Mouse (Mus musculus) lung, adult 18-20 months (tissue): Measurements from ENCODE around the gene Prdm16.
A peak's percentile ranks its signal among the peaks of the same experiment; 100 is the strongest.

ENCODE experiments used
- DNase-seq, 2 experiments: peaks; one replicate each; pipeline ENCODE4 v3.0.0; 2022; ENCODE audit warnings: mixed read lengths in 2 of 2

Gene Prdm16

GRCm38 (mm10) chr4:154378876-154379275 lies 257.8 kb downstream of the Prdm16 start:
- no peak for DNase-seq

DNA sequence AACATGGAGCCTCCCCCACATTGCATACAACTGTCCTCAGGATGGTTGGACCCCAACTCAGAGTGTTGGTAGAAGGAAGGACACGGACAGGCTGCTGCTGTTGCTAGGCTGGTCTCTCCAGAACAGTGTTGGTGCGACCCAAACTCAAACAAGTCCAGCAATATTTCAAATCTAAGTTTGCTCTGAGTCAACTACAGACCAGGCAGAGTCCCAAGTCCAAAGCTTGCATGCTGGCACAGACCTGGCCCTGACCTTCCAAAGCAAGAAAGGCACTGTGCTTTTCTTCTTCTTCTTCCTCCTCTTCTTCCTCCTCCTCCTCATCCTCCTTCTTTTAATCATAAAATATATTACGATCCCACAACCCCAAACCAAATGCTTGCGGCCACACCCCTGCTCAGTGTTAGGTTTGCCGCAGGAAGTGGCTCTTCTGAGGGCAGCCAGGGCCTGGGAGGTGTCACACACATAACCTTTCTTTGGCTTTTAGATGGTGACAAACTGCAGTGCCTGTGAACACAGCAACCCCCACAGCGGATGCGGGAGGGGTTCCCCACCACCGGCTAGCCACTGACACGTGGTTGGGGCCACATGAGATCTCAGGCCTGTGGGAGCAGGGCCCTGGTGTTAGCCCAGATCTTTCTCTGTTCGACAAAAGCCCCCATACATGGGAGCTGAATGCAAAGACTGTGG lies 260.6 kb downstream of the Prdm16 start:
- DNase-seq, result no peak

- no peak for DNase-seq
Measured at GRCm38 (mm10) chr4:154371542-154372247, 265.0 kb downstream of the Prdm16 start.

DNA sequence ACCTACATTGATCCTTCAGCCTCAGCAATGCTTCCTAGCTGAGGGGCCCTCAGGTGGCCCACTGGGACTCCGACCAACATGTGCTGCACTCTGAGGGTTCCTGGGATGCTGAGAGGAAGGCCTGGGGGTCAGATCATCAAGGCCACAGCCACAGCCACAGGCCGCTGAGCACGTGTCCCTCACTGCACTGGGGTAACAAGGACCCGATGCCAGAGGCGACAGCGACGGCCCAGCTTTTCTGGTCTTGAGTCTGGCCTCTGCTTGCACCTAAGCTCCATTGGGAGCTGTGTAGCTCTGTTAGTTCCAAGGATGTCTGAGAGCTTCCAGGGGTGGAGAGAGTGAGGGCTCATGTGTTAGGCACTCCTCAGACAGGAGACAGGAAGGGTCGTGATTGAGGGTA lies 265.8 kb downstream of the Prdm16 start:
- no peak for DNase-seq

- no peak for DNase-seq
Measured at GRCm38 (mm10) chr4:154369089-154369488, 267.6 kb downstream of the Prdm16 start.

GRCm38 (mm10) chr4:154366836-154367235 lies 269.8 kb downstream of the Prdm16 start:
- DNase-seq, result no peak

DNA sequence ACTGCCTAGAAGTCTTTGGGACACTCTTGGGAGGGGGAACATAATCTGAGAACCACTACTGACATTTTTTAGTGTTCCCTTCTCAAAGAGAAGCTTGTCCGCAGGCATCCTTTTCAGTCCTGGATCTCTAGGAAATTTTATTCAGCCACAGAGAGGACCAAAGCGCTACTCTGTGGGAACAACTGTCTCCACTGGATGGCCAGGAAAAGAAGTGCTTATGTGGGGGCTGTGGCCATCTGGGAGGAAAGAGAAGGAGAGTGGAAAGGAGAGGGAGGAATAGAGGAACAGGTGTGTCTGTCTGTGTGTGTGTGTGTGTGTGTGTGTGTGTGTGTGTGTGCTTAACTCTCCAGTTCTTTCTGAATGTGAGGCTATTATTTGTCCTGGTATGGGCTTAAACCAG lies 271.9 kb downstream of the Prdm16 start:
- DNase-seq, result no peak

- no peak for DNase-seq
Measured at GRCm38 (mm10) chr4:154360850-154361249, 275.8 kb downstream of the Prdm16 start.

DNA sequence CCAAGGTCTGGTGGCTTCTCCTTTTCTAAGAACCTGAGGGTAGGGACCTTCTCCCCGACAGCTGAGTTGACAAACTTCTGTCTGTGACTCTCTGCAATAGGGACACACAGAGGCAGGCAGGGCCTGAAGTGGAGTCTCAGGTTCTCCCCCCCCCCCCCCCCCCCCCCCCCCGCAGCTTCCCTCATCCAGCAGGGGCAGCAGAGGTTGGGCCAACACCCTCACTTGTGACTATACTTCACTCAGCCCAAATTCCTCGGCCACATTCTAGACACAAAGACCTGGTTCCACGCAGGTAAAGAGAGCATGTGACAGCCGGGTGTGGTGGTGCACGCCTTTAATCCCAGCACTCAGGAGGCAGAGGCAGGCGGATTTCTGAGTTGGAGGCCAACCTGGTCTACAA lies 276.2 kb downstream of the Prdm16 start:
- DNase-seq, result no peak

DNA sequence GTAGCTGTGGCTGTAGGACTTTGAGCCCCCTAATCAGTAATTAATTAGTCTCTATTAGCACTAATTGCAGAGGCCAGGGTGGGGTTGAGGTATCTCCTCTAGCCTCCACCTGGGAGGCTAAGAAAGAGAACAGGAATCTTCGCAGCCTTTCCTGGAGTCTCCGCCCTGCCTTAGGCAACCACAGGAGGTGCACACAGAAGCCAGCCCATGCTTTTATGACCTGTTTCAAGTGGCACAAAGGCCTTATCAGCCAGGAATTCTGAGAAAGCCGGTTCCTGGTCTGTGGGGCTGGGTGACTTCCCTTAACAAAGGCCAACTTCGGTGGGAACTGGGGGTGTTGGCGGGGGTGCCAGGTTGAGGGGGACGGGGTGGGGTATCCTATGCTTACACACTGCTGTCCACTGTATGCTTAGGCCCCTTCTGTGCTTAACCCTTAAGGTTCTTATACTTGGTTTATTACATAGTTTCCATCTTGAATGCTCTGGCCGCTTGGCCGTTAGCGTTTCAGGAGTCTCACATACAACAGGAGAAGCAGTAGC lies 276.8 kb downstream of the Prdm16 start:
- peak; percentile 54 to 73 for DNase-seq

GRCm38 (mm10) chr4:154358816-154359215 lies 277.9 kb downstream of the Prdm16 start:
- peak in 1 of 2 experiments; percentile 49 for DNase-seq

GRCm38 (mm10) chr4:154358370-154358769 lies 278.3 kb downstream of the Prdm16 start:
- DNase-seq, result no peak

- DNase-seq, result no peak
Measured at GRCm38 (mm10) chr4:154355408-154355807, 281.3 kb downstream of the Prdm16 start.

GRCm38 (mm10) chr4:154352246-154352645 lies 284.4 kb downstream of the Prdm16 start:
- DNase-seq, result peak in 1 of 2 experiments; percentile 35

DNA sequence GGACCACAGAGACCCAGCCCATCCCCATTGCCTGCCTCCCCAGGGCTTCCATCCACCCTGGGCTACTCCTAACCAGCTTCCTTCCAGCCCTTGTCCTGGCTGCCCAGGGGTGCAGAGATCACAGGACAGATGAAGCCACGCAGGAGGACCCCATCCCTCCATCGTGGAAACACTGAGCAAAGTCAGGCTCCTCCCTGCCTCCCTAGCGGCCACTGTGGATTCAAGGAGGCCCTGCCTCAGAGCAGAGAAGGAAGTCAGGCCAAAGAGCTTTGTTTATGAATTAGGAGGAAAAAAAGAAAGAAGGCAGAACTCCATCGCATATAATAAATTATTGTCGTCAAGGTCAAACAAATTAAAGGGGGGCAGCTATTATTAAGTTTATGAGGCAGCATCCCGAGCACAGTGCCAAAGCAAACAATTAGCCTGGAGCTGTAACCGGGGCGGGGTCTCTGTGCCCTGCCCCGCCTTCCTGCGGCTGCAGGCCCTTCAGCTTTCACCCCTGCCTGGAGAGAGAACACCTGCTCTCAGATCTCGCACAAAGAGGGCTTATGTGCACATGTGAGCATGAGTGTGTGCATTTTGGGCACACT lies 288.4 kb downstream of the Prdm16 start:
- DNase-seq, result peak; percentile 53 to 62

GRCm38 (mm10) chr4:154346731-154347522 lies 289.7 kb downstream of the Prdm16 start:
- no peak for DNase-seq

DNA sequence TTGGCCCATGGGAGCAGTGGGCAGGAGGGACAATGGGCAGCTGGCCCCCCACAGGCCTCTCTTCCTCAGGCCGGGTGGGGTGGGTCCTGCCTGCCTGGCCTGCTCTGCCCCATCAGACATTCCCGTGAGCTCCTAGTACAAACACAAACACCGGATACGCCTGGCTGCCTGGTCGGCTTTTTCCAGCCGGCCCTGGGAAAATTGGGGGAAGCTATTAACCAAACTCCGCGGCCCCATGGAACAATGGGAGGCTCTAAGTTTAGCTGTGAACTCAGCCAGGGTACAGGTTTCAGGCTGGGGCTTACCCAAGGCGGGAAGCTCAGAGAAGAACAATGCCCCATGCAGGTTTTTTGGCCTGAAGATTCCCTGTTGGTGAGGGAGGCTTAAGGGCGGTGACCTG lies 300.0 kb downstream of the Prdm16 start:
- peak; percentile 76 to 80 for DNase-seq

DNA sequence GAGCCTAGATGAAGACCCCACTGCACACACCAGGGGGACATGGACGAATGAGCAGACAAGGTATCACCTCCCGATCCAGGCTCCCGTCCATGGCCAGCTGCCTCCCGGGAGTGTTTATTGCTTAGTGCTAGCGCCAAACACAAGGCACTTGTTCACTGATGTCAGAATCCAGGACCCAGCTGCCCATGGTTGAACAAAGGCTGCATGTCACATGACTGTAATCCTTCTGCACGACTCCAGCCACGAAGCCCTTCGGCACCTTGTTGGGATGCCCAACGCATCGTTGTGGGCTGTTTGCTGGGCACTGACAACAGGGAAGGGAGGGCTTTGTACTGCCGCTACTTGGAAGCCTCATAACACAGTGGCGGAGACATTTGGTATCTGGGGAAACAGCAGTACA lies 300.9 kb downstream of the Prdm16 start, which contains the start of gene B230104I21Rik:
B230104I21Rik (plus strand) TSS at position 367 of the 400 bp plus-strand sequence.
- no peak for DNase-seq

DNA sequence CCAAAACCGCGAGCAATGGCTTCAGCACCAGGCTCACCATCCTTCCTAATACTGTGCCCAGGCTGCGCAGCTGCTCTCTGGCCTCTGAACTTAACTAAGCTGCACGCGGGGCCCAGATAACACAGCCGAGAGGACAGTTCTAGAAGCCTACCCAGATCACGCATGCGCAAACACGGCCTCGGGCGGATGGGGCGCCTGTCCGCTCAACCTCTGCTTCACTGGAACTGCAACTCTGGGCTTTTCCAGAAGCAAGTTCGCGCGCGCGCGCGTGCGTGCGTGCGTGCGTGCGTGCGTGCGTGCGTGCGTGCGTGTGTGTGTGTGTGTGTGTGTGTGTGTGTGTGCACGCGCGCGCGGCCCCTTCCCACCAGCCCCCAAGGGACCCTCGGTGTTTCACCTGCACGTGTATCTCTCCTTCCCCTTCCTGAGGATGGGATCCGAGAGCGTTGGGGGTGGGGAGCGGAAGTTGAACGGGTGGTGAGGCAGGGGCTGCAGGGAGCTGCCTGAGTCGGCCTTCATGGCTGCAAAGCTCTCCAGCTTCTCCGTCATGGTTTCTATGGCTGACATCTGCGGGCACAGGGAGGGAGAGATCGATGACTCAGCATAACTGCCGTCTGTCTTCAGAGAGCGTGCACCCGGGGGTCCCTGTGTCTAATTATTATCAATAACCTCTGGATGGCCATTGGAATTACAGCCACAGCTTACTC lies 301.8 kb downstream of the Prdm16 start:
- peak; percentile 14 to 22 for DNase-seq

DNA sequence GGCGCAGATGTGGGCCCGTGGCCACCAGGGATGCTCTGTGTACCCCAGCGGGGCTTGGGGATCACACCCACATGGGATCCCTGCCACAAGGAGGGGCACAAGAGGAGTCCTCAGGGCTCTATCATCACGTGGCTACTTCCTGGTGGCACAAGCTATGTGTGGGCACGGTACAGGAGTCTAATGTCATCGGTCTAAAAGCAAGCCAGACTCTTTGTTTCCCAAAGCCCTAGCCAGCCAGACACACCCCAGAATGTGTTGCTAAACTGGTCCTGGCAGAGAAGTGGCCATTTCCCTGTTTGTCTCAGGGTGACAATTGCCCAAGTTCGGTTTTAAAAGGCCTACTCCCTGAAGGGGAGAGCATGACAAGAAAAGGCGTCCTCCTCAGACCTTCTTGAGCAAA lies 303.4 kb downstream of the Prdm16 start:
- DNase-seq, result peak; percentile 69 to 81

- DNase-seq, result no peak
Measured at GRCm38 (mm10) chr4:154331271-154331670, 305.4 kb downstream of the Prdm16 start.

DNA sequence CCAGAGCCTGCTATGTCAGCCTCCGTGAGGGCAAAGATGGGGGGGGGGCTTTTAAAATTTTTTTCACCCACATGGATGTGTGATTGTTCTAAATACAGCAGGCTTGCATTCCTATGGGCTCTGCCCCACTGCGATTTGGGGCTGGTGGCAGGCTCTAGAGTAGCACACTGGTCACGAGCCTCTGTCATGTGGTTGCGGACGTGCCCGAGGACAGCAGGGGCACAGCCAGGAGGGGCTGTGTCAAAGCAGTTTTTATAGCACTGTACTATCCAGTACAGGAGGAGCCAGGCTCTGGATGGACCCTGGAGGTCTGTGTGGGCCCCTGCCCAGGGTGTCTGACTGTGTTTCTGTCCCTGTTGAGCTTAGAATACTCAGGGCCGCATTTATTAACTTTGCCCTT lies 306.7 kb downstream of the Prdm16 start:
- no peak for DNase-seq
